In the genomic region with DNA sequence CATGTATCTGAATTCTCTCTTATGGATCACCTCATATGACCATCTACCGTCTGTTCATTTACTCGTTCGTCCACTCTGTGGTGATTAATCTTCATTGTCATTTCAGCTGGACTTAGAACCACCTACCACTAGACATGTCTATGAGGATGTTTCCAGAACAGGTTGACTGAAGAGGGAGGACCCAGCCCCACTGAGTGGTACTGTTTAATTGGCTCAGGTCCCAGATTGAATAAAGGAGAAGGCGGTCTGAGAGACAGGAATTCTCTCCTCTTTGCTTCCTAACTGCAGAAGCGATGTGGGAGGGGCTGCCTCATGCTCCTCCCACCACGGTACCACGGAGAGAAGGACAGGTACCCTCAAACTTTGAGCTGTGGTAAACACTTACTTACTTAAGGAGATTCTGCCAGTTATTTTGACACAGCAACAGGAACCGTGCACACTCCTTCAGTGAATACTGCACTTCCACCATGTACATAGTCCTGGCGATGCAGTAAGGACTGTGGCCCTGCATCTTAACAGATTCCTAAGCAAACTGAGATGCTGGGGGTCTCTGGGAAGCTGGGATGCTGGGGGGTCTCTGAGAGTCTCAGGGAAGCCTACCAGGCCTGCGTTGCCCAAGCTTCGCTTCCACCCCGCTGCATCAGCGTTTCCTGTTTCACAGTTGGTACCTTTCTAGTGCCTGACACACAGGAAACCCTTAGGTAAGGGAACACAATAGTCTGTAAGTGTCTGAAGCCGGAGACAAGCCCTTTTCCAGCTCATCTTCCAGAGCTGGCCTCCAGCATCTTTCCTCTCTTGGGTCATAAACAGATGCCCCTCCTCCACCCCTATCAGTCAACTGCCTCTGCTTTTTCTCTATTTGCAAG, we compare ENCODE assay signal across 10 mouse cellular contexts. TPM values are rescaled to one million over a fixed set of nuclear protein-coding genes. Genes with fewer than 3 reads are reported as not detected.
DNase-seq lines count a peak whose midpoint lies in the region; ATAC-seq lines count a peak whose summit lies in the region.
"Had no signal": no experiment of that assay in that cellular context is flagged by ENCODE, and none has a peak within 500 bp of the region (broad histone marks: within the 10 kb centered on the region; RNA-seq: fewer than 3 reads in every experiment).

No protein-coding gene starts in this region.

- H3K27me3 ChIP-seq in embryonic facial prominence, embryonic 13.5 days = no peaks in the 10 kb centered on the region
- H3K27me3 ChIP-seq: liver, embryonic 13.5 days had no signal

- peaks cover 40% of the 10 kb centered on the region for H3K4me1 ChIP-seq in embryonic facial prominence, embryonic 13.5 days

- 70% methylated on average over 14 of the region's 14 CpGs for WGBS in embryonic facial prominence, embryonic 13.5 days

- H3K36me3 ChIP-seq in embryonic facial prominence, embryonic 13.5 days = no peaks in the 10 kb centered on the region
- H3K36me3 ChIP-seq: liver, embryonic 13.5 days had no signal

- peak overlapping the region; percentile 60; the same call in 1 of the 2 replicates for H3K27ac ChIP-seq in embryonic facial prominence, embryonic 13.5 days
- H3K27ac ChIP-seq: liver, embryonic 13.5 days had no signal

- ATAC-seq in embryonic facial prominence, embryonic 13.5 days (ENCODE audit: insufficient number of reproducible peaks, insufficient read depth, low FRiP score, low TSS enrichment, low read depth) = peak; percentile 53; the same call in 1 of the 2 replicates
- ATAC-seq in megakaryocyte, adult 5-6 weeks (ENCODE audit: poor library complexity, severe bottlenecking) = peak; percentile 53
- no peak for ATAC-seq in monocyte, adult 5-6 weeks (replicated peaks; ENCODE audit: insufficient number of reproducible peaks, low FRiP score, low TSS enrichment, poor library complexity, severe bottlenecking)

- no peaks in the 10 kb centered on the region for H3K9me3 ChIP-seq in embryonic facial prominence, embryonic 13.5 days
- H3K9me3 ChIP-seq: liver, embryonic 13.5 days had no signal

- H3K9ac ChIP-seq in embryonic facial prominence, embryonic 13.5 days = no peak overlapping the region
- H3K9ac ChIP-seq: liver, embryonic 13.5 days had no signal

- peak; percentile 22 for DNase-seq in lung, postnatal 36 days
- DNase-seq in lung, postnatal 10 days = no peak
- DNase-seq in thymus, postnatal 25 days = peak; percentile 76
- no peak for DNase-seq in left cerebral cortex, adult 18-20 months (ENCODE audit: low spot score in 2 of 2)
- DNase-seq: embryo, embryonic 11 days; gastrocnemius, postnatal 14 days; liver, embryonic 13.5 days had no signal

- no peak overlapping the region for H3K4me3 ChIP-seq in embryonic facial prominence, embryonic 13.5 days
- H3K4me3 ChIP-seq: liver, embryonic 13.5 days had no signal

- H3K4me2 ChIP-seq in embryonic facial prominence, embryonic 13.5 days = no peak overlapping the region
- H3K4me2 ChIP-seq: liver, embryonic 13.5 days had no signal

RNA-seq across cellular contexts. Expression of gene Rcbtb2, which starts 4.1 kb away (rescaled TPM):
- polyA plus RNA-seq in embryonic facial prominence, embryonic 13.5 days (2015; fragmentation: Nextera tagmentation; extraction: Ambion mirVana) = 122 and 131 TPM in 2 replicates
- 68.3 and 69.2 TPM in 2 replicates for total RNA-seq in megakaryocyte, adult 5-6 weeks (2015)
- total RNA-seq in megakaryocyte, adult 5-6 weeks (2017) = 35.9 and 37.7 TPM in 2 replicates
- 50.0 to 78.5 TPM (median 57.1 TPM) in 3 replicates for total RNA-seq in monocyte, adult 5-6 weeks (2017)
- total RNA-seq in left cerebral cortex, adult 18-20 months (2021) = 10 to 100 TPM; 20.8 to 22.4 TPM

Comparison
In these comparisons a context has a peak if more than half of its experiments do, and no peak if none do; other contexts are left out.
1. DNase-seq: peak in lung, postnatal 36 days (single experiment) and thymus, postnatal 25 days (single experiment); none in lung, postnatal 10 days (single experiment) and left cerebral cortex, adult 18-20 months (0 of 2).